Mouse (Mus musculus) intestine, embryonic 14.5 days (tissue): ENCODE measurements at regions not wholly inside any gene's neighbourhood (a gene's known extent, or its start where the extent isn't known, plus 50 kb on each side); places are given as distances from the start of the nearest gene placed in this dataset.
A peak's percentile ranks its signal among the peaks of the same experiment; 100 is the strongest.

Experiments
- ATAC-seq: fragments of 200-750 bp; cut with Nextera tagmentation; replicated peaks from 2 replicates; pipeline ENCODE4 v1.8.0; 2017; ENCODE audit warnings: low read depth, moderate number of reproducible peaks, moderate TSS enrichment, moderate library complexity; ENCODE audit not compliant: low FRiP score, low TSS enrichment
- DNase-seq: peaks from one replicate; pipeline ENCODE4 v3.0.0-alpha.2; 2018; ENCODE audit warnings: low spot score
- H3K27ac ChIP-seq: fragments of 300-500 bp; sonication (generic); 2 replicates; pipeline ENCODE4 v1.5.1; 2014; ENCODE audit warnings: low read depth, mild to moderate bottlenecking, control low read depth
- H3K27me3 ChIP-seq: fragments of 300-500 bp; sonication (generic); replicated peaks from 2 replicates; pipeline ENCODE4 v1.6.1; 2014; ENCODE audit warnings: low read length, control low read depth; ENCODE audit not compliant: control insufficient read depth, insufficient read depth
- H3K36me3 ChIP-seq: fragments of 300-500 bp; sonication (generic); 2 replicates; pipeline ENCODE4 v1.6.1; 2014; ENCODE audit warnings: low read length, control low read depth; ENCODE audit not compliant: control insufficient read depth, insufficient read depth
- H3K4me1 ChIP-seq: fragments of 300-500 bp; sonication (generic); replicated peaks from 2 replicates; pipeline ENCODE4 v1.6.1; 2014; ENCODE audit warnings: low read length, control low read depth, mixed read lengths; ENCODE audit not compliant: control insufficient read depth, insufficient read depth
- H3K4me2 ChIP-seq: fragments of 300-500 bp; sonication (generic); 2 replicates; pipeline ENCODE4 v1.6.1; 2014; ENCODE audit warnings: low read length
- H3K4me3 ChIP-seq: fragments of 300-500 bp; sonication (generic); 2 replicates; pipeline ENCODE4 v1.5.1; 2014; ENCODE audit warnings: low read depth, low read length, control low read depth, mixed read lengths
- H3K9ac ChIP-seq: fragments of 300-500 bp; sonication (generic); 2 replicates; pipeline ENCODE4 v1.6.1; 2014; ENCODE audit warnings: mild to moderate bottlenecking, low read length
- H3K9me3 ChIP-seq: fragments of 300-500 bp; sonication (generic); 2 replicates; pipeline ENCODE4 v1.6.1; 2016; ENCODE audit warnings: low read length, control low read depth; ENCODE audit not compliant: control insufficient read depth
- WGBS: fragments of 180-500 bp; shearing (Covaris S2); extraction: QIAGEN DNeasy Blood & Tissue Kit; methylation state at CpG from one replicate; pipeline ENCODE4 v1.1.7; 2014; 5-methylcytosine and 5-hydroxymethylcytosine counted together

- no peak overlapping the region for H3K9ac ChIP-seq
- no peaks in the 10 kb centered on the region for H3K4me1 ChIP-seq
- H3K27me3 ChIP-seq = no peaks in the 10 kb centered on the region
- ATAC-seq (no peak), DNase-seq (no peak)
- no peaks in the 10 kb centered on the region for H3K9me3 ChIP-seq
- no peak overlapping the region for H3K4me3 ChIP-seq
- 54% methylated on average over 8 of the region's 8 CpGs for WGBS
- no peak overlapping the region for H3K27ac ChIP-seq
- no peaks in the 10 kb centered on the region for H3K36me3 ChIP-seq
- no peak overlapping the region for H3K4me2 ChIP-seq
Measured at GRCm38 (mm10) chr4:131075326-131075932, 131.2 kb downstream of the Matn1 start.

- ATAC-seq (no peak), DNase-seq (no peak)
- no peaks in the 10 kb centered on the region for H3K9me3 ChIP-seq
- no peak overlapping the region for H3K4me2 ChIP-seq
- H3K27ac ChIP-seq = no peak overlapping the region
- no peaks in the 10 kb centered on the region for H3K36me3 ChIP-seq
- H3K4me1 ChIP-seq = no peaks in the 10 kb centered on the region
- no peak overlapping the region for H3K4me3 ChIP-seq
- WGBS = 52% methylated on average over 3 of the region's 3 CpGs
- H3K9ac ChIP-seq = no peak overlapping the region
- H3K27me3 ChIP-seq = no peaks in the 10 kb centered on the region
Measured at GRCm38 (mm10) chr4:131076628-131077027, 132.4 kb downstream of the Matn1 start.

GRCm38 (mm10) chr4:131080113-131080512 lies 135.9 kb downstream of the Matn1 start:
- H3K9ac ChIP-seq = no peak overlapping the region
- no peak for DNase-seq
- H3K27me3 ChIP-seq = no peaks in the 10 kb centered on the region
- H3K36me3 ChIP-seq = no peaks in the 10 kb centered on the region
- H3K27ac ChIP-seq = no peak overlapping the region
- H3K4me3 ChIP-seq = no peak overlapping the region
- no peak overlapping the region for H3K4me2 ChIP-seq
- 37% methylated on average over 1 of the region's 1 CpGs for WGBS
- no peaks in the 10 kb centered on the region for H3K4me1 ChIP-seq
- no peaks in the 10 kb centered on the region for H3K9me3 ChIP-seq
- ATAC-seq = no peak

- Histone ChIP-seq H3K4me2 (no peak overlapping the region), H3K9me3 (no peaks in the 10 kb centered on the region), H3K9ac (no peak overlapping the region), H3K27me3 (no peaks in the 10 kb centered on the region), H3K4me3 (no peak overlapping the region), H3K27ac (no peak overlapping the region), H3K4me1 (no peaks in the 10 kb centered on the region), H3K36me3 (no peaks in the 10 kb centered on the region)
- no peak for DNase-seq
- no peak for ATAC-seq
- 83% methylated on average over 3 of the region's 3 CpGs for WGBS
Measured at GRCm38 (mm10) chr4:131083405-131083804, 139.2 kb downstream of the Matn1 start.

GRCm38 (mm10) chr4:131097421-131097820 lies 153.2 kb downstream of the Matn1 start:
- no peaks in the 10 kb centered on the region for H3K36me3 ChIP-seq
- H3K4me2 ChIP-seq = no peak overlapping the region
- ATAC-seq (no peak), DNase-seq (no peak)
- H3K9me3 ChIP-seq = no peaks in the 10 kb centered on the region; the same call in 1 of the 2 replicates
- no peak overlapping the region for H3K4me3 ChIP-seq
- H3K9ac ChIP-seq = no peak overlapping the region
- H3K27ac ChIP-seq = no peak overlapping the region
- 46% methylated on average over 6 of the region's 6 CpGs for WGBS
- no peaks in the 10 kb centered on the region for H3K4me1 ChIP-seq
- no peaks in the 10 kb centered on the region for H3K27me3 ChIP-seq

- H3K9ac ChIP-seq = no peak overlapping the region
- H3K27ac ChIP-seq = no peak overlapping the region
- H3K27me3 ChIP-seq = no peaks in the 10 kb centered on the region
- DNase-seq = peak; percentile 52
- no peaks in the 10 kb centered on the region; the same call in 1 of the 2 replicates for H3K9me3 ChIP-seq
- 49% methylated on average over 10 of the region's 10 CpGs for WGBS
- ATAC-seq = 0 out of 2 replicates have a peak, but pooled peaks have one; percentile 55
- peak overlapping the region; percentile 23; the same call in 1 of the 2 replicates for H3K4me2 ChIP-seq
- H3K36me3 ChIP-seq = no peaks in the 10 kb centered on the region
- H3K4me1 ChIP-seq = no peaks in the 10 kb centered on the region
- H3K4me3 ChIP-seq = no peak overlapping the region
Measured at GRCm38 (mm10) chr4:131100093-131100795, 156.1 kb downstream of the Matn1 start.

- Histone ChIP-seq H3K4me1 (no peaks in the 10 kb centered on the region), H3K36me3 (no peaks in the 10 kb centered on the region), H3K27me3 (no peaks in the 10 kb centered on the region), H3K4me2 (peak overlapping the region; percentile 23; the same call in 1 of the 2 replicates), H3K9ac (no peak overlapping the region), H3K27ac (no peak overlapping the region), H3K4me3 (no peak overlapping the region), H3K9me3 (no peaks in the 10 kb centered on the region; the same call in 1 of the 2 replicates)
- no peak for ATAC-seq
- 20% methylated on average over 13 of the region's 13 CpGs for WGBS
- no peak for DNase-seq
Measured at GRCm38 (mm10) chr4:131100796-131101156, 156.6 kb downstream of the Matn1 start.

- Histone ChIP-seq H3K27me3 (no peaks in the 10 kb centered on the region), H3K9ac (no peak overlapping the region), H3K4me2 (no peak overlapping the region), H3K4me3 (no peak overlapping the region), H3K4me1 (no peaks in the 10 kb centered on the region), H3K27ac (no peak overlapping the region), H3K36me3 (no peaks in the 10 kb centered on the region), H3K9me3 (no peaks in the 10 kb centered on the region; the same call in 1 of the 2 replicates)
- DNase-seq (no peak), ATAC-seq (no peak)
- 74% methylated on average over 4 of the region's 4 CpGs for WGBS
Measured at GRCm38 (mm10) chr4:131102163-131102562, 158.0 kb downstream of the Matn1 start.
